Mouse (Mus musculus): Measurements from ENCODE around the gene Gm21874.
"Not testable (repeated sequence)": the region's sequence is repeated elsewhere in the genome, so short reads cannot be mapped to it uniquely, and the experiment has no call there.

Gm21874 gene

DNA sequence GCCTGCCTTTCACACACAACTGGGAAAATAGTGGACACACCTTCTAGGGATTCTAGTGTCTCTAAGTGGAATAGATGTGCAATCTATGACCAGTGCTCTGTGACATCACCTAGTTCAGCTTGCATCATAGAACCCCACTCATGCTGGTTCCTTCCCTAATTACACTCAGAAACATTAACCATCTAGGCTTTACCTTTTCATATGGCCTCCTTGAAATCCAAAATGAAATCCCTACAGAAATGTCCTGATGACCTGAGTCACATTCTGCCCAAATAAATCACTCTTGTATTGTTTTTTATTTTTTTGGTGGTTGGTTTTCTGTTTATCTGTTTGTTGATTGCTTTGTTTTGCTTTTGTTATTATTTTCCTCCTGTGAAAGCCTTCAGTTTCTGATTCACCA, at the start of gene Gm21874:
Gene Gm21874 (minus strand): TSS at position 101 of the 400 bp plus-strand sequence.
- not testable (repeated sequence) for DNase-seq
